Mouse (Mus musculus) lung, postnatal 0 days (tissue): ENCODE results near the gene Vps45. TPM values are rescaled to one million over a fixed set of nuclear protein-coding genes. Genes with fewer than 3 reads are reported as not detected.

ENCODE experiments used
- ATAC-seq: fragments of 200-750 bp; cut with Nextera tagmentation; 2 replicates; pipeline ENCODE4 v1.8.0; 2017; ENCODE audit warnings: moderate library complexity
- DNase-seq: peaks from one replicate; pipeline ENCODE4 v3.0.0-alpha.2; 2016; ENCODE audit warnings: low spot score
- H3K27ac ChIP-seq: fragments of 300-500 bp; sonication (generic); 2 replicates; pipeline ENCODE4 v1.5.1; 2014; ENCODE audit warnings: antibody characterized with exemption, mild to moderate bottlenecking, low read length, mixed read lengths
- H3K27me3 ChIP-seq: fragments of 300-500 bp; sonication (generic); replicated peaks from 2 replicates; pipeline ENCODE4 v1.6.1; 2014; ENCODE audit warnings: low read length, mixed read lengths; ENCODE audit not compliant: insufficient read depth
- H3K36me3 ChIP-seq: fragments of 300-500 bp; sonication (generic); 2 replicates; pipeline ENCODE4 v1.6.1; 2014; ENCODE audit warnings: low read length, mixed read lengths; ENCODE audit not compliant: insufficient read depth
- H3K4me1 ChIP-seq: fragments of 300-500 bp; sonication (generic); 2 replicates; pipeline ENCODE4 v1.6.1; 2014; ENCODE audit warnings: antibody characterized with exemption, low read depth, low read length, mixed read lengths; ENCODE audit not compliant: insufficient read depth
- H3K4me2 ChIP-seq: fragments of 300-500 bp; sonication (generic); replicated peaks from 2 replicates; pipeline ENCODE4 v1.6.1; 2014; ENCODE audit warnings: low read depth, mild to moderate bottlenecking, low read length, moderate library complexity, mixed read lengths
- H3K4me3 ChIP-seq: fragments of 300-500 bp; sonication (generic); 2 replicates; pipeline ENCODE4 v1.5.1; 2014; ENCODE audit warnings: low read depth, low read length
- H3K9ac ChIP-seq: fragments of 300-500 bp; sonication (generic); replicated peaks from 2 replicates; pipeline ENCODE4 v1.6.1; 2014; ENCODE audit warnings: low read depth, mild to moderate bottlenecking
- H3K9me3 ChIP-seq: fragments of 300-500 bp; sonication (generic); 2 replicates; pipeline ENCODE4 v1.6.1; 2016; ENCODE audit warnings: low read length, mixed read lengths
- CTCF ChIP-seq: IDR thresholded peaks from 2 replicates; pipeline ENCODE4 v1.5.1; 2016; ENCODE audit warnings: antibody characterized with exemption, mild to moderate bottlenecking
- EP300 ChIP-seq: IDR thresholded peaks from 2 replicates; pipeline ENCODE4 v1.6.1; 2016; ENCODE audit warnings: antibody characterized with exemption, mild to moderate bottlenecking, control low read depth
- WGBS: fragments of 180-500 bp; shearing (Covaris S2); extraction: QIAGEN DNeasy Blood & Tissue Kit; methylation state at CpG from one replicate; pipeline ENCODE4 v1.1.7; 2014; 5-methylcytosine and 5-hydroxymethylcytosine counted together
- polyA plus RNA-seq: library from polyadenylated mRNA; unstranded; fragments of >200 nt; fragmentation: Nextera tagmentation; extraction: Ambion mirVana; gene quantifications from 2 replicates; pipeline ENCODE4 v1.2.1, GENCODE M21; 2015

Gene Vps45
- polyA plus RNA-seq, 1 experiment from 2014 or later: 32.8 TPM

GRCm38 (mm10) chr3:96038156-96038555 lies 20.1 kb downstream of the Vps45 start:
- no peaks in the 10 kb centered on the region for H3K4me1 ChIP-seq
- H3K27ac ChIP-seq: no peak overlapping the region
- no peak for ATAC-seq
- no peak overlapping the region for H3K4me2 ChIP-seq
- DNase-seq: no peak
- WGBS: 70% methylated on average over 5 of the region's 5 CpGs
- no peak overlapping the region for H3K4me3 ChIP-seq
- H3K36me3 ChIP-seq: peaks cover 3% of the 10 kb centered on the region; the same call in 1 of the 2 replicates
- no peak overlapping the region for H3K9ac ChIP-seq
- no peak for TF ChIP-seq CTCF
- no peaks in the 10 kb centered on the region for H3K27me3 ChIP-seq
- H3K9me3 ChIP-seq: no peaks in the 10 kb centered on the region

- Histone ChIP-seq H3K36me3 (peaks cover 6% of the 10 kb centered on the region; the same call in 1 of the 2 replicates), H3K4me3 (no peak overlapping the region), H3K27ac (no peak overlapping the region), H3K4me1 (no peaks in the 10 kb centered on the region), H3K9ac (no peak overlapping the region), H3K4me2 (no peak overlapping the region), H3K9me3 (no peaks in the 10 kb centered on the region), H3K27me3 (no peaks in the 10 kb centered on the region)
- 94% methylated on average over 6 of the region's 6 CpGs for WGBS
- DNase-seq (no peak), ATAC-seq (no peak)
- no peak for TF ChIP-seq CTCF
- no peak for TF ChIP-seq EP300
Observed at GRCm38 (mm10) chr3:96036796-96037195, 21.5 kb downstream of the Vps45 start.

GRCm38 (mm10) chr3:96033046-96033445 lies 25.2 kb downstream of the Vps45 start:
- Histone ChIP-seq H3K9ac (no peak overlapping the region), H3K4me2 (no peak overlapping the region), H3K27me3 (no peaks in the 10 kb centered on the region), H3K27ac (no peak overlapping the region), H3K4me3 (no peak overlapping the region), H3K4me1 (no peaks in the 10 kb centered on the region), H3K9me3 (no peaks in the 10 kb centered on the region), H3K36me3 (peaks cover 6% of the 10 kb centered on the region; the same call in 1 of the 2 replicates)
- TF ChIP-seq EP300 (no peak), CTCF (no peak)
- WGBS: 84% methylated on average over 4 of the region's 4 CpGs
- DNase-seq (no peak), ATAC-seq (no peak)

- no peak overlapping the region for H3K4me2 ChIP-seq
Observed at GRCm38 (mm10) chr3:96032652-96033017, 25.6 kb downstream of the Vps45 start.

GRCm38 (mm10) chr3:96031991-96032651 lies 26.1 kb downstream of the Vps45 start:
- H3K4me2 ChIP-seq: no peak overlapping the region
- no peak overlapping the region for H3K27ac ChIP-seq
- H3K9ac ChIP-seq: no peak overlapping the region
- H3K9me3 ChIP-seq: no peaks in the 10 kb centered on the region
- H3K4me1 ChIP-seq: no peaks in the 10 kb centered on the region
- no peaks in the 10 kb centered on the region for H3K27me3 ChIP-seq
- no peak overlapping the region for H3K4me3 ChIP-seq
- DNase-seq (no peak), ATAC-seq (no peak)
- WGBS: 75% methylated on average over 6 of the region's 6 CpGs
- TF ChIP-seq CTCF (no peak), EP300 (no peak)
- peaks cover 6% of the 10 kb centered on the region; the same call in 1 of the 2 replicates for H3K36me3 ChIP-seq

More at GRCm38 (mm10) chr3:96032652-96033017, 25.6 kb downstream of the Vps45 start:
- Histone ChIP-seq H3K27ac (no peak overlapping the region), H3K36me3 (peaks cover 6% of the 10 kb centered on the region; the same call in 1 of the 2 replicates), H3K27me3 (no peaks in the 10 kb centered on the region), H3K4me1 (no peaks in the 10 kb centered on the region), H3K9ac (no peak overlapping the region), H3K9me3 (no peaks in the 10 kb centered on the region), H3K4me3 (no peak overlapping the region)
- WGBS: 83% methylated on average over 6 of the region's 6 CpGs
- DNase-seq (no peak), ATAC-seq (no peak)
- TF ChIP-seq CTCF (no peak), EP300 (no peak)

- no peak for DNase-seq
- H3K4me1 ChIP-seq: no peaks in the 10 kb centered on the region
- ATAC-seq: no peak
- TF ChIP-seq CTCF (no peak), EP300 (no peak)
- no peak overlapping the region for H3K4me2 ChIP-seq
- H3K4me3 ChIP-seq: no peak overlapping the region
- H3K9ac ChIP-seq: no peak overlapping the region
- H3K36me3 ChIP-seq: peaks cover 6% of the 10 kb centered on the region; the same call in 1 of the 2 replicates
- 90% methylated on average over 11 of the region's 11 CpGs for WGBS
- no peak overlapping the region for H3K27ac ChIP-seq
- no peaks in the 10 kb centered on the region for H3K27me3 ChIP-seq
- no peaks in the 10 kb centered on the region for H3K9me3 ChIP-seq
Observed at GRCm38 (mm10) chr3:96029766-96030165, 28.5 kb downstream of the Vps45 start.
